Mouse (Mus musculus): ENCODE measurements around the gene Scyl1.

- TF ChIP-seq CTCF (IDR thresholded peaks at IDR 0.05; ENCODE audit: extremely low read depth, insufficient read depth, insufficient read length, insufficient replicate concordance) (no peak), POLR2A (IDR thresholded peaks at IDR 0.05; ENCODE audit: low read depth, low read length) (no peak)
These were observed 31.5 kb upstream of the Scyl1 start for GRCm38 (mm10) chr19:5802787-5803040.
